ENCODE assay signal across 25 mouse cellular contexts in the genomic region with DNA sequence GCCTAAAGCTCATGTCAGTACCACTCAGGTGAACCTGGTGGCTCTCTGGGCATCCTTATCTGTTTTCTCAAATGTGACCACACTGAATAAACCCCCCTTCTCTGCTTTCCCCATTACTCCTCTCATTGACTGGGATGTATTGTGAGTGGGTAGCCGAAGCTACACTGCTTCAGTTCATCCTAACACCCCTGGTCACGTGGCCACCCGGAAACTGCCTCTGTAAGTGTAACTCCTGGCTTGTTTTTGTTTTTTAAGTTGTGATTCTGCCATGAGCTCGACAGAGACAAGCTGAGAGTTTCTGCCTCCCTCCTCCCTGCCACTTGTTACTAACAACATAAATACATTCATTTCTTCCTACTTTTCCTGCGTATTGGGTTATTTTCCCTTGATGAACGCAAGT.
DNase-seq lines count a peak whose midpoint lies in the region; ATAC-seq and TF ChIP-seq lines count a peak whose summit lies in the region.
"Had no signal": no experiment of that assay in that cellular context is flagged by ENCODE, and none has a peak within 500 bp of the region (broad histone marks: within the 10 kb centered on the region; RNA-seq: fewer than 3 reads in every experiment).

No protein-coding gene starts in this region.

- no peak for ATAC-seq in heart, embryonic 11.5 days (replicated peaks; ENCODE audit: insufficient number of reproducible peaks, low FRiP score, low TSS enrichment)
- no peak for ATAC-seq in hindbrain, postnatal 0 days
- no peak for ATAC-seq in midbrain, embryonic 11.5 days (ENCODE audit: low FRiP score)
- no peak for ATAC-seq in midbrain, embryonic 13.5 days
- ATAC-seq: activated CD4-positive, CD25-positive, alpha-beta regulatory T cell, adult 4 months; forebrain, postnatal 0 days; intestine, embryonic 16.5 days; liver, embryonic 12.5 days had no signal

- H3K27me3 ChIP-seq in heart, embryonic 11.5 days (ENCODE audit: control insufficient read depth, insufficient read depth, low read length) = no peaks in the 10 kb centered on the region
- H3K27me3 ChIP-seq in hindbrain, embryonic 10.5 days (ENCODE audit: insufficient read depth, poor library complexity, severe bottlenecking) = no peaks in the 10 kb centered on the region
- H3K27me3 ChIP-seq in hindbrain, postnatal 0 days (ENCODE audit: insufficient read depth, low read length) = no peaks in the 10 kb centered on the region
- no peaks in the 10 kb centered on the region for H3K27me3 ChIP-seq in midbrain, embryonic 11.5 days (ENCODE audit: control insufficient read depth, insufficient read depth, low read length)
- no peaks in the 10 kb centered on the region for H3K27me3 ChIP-seq in midbrain, embryonic 13.5 days
- H3K27me3 ChIP-seq: embryonic facial prominence, embryonic 15.5 days; hindbrain, embryonic 15.5 days; limb, embryonic 13.5 days; liver, embryonic 12.5 days had no signal

- 0 out of 2 replicates have a peak overlapping the region, but pooled peaks have one; percentile 8 for H3K4me2 ChIP-seq in heart, embryonic 11.5 days
- H3K4me2 ChIP-seq in hindbrain, postnatal 0 days (ENCODE audit: low read depth, low read length) = no peak overlapping the region
- no peak overlapping the region for H3K4me2 ChIP-seq in midbrain, embryonic 11.5 days
- no peak overlapping the region for H3K4me2 ChIP-seq in midbrain, embryonic 13.5 days (replicated peaks)
- H3K4me2 ChIP-seq: embryonic facial prominence, embryonic 15.5 days; hindbrain, embryonic 15.5 days; limb, embryonic 13.5 days; liver, embryonic 12.5 days; lung, embryonic 14.5 days had no signal

- no peak for TF ChIP-seq CTCF in hindbrain, postnatal 0 days (IDR thresholded peaks at IDR 0.05; ENCODE audit: low read depth)

- no peaks in the 10 kb centered on the region for H3K36me3 ChIP-seq in heart, embryonic 11.5 days (ENCODE audit: control insufficient read depth, insufficient read depth, low read length)
- H3K36me3 ChIP-seq in hindbrain, embryonic 10.5 days = no peaks in the 10 kb centered on the region
- no peaks in the 10 kb centered on the region for H3K36me3 ChIP-seq in hindbrain, postnatal 0 days (ENCODE audit: insufficient read depth, low read length)
- no peaks in the 10 kb centered on the region for H3K36me3 ChIP-seq in midbrain, embryonic 11.5 days (ENCODE audit: control insufficient read depth, insufficient read depth, low read length)
- no peaks in the 10 kb centered on the region for H3K36me3 ChIP-seq in midbrain, embryonic 13.5 days
- H3K36me3 ChIP-seq: embryonic facial prominence, embryonic 15.5 days; hindbrain, embryonic 15.5 days; limb, embryonic 13.5 days; liver, embryonic 12.5 days had no signal

- DNase-seq in heart, adult 8-10 months (ENCODE audit: low spot score) = no peak
- DNase-seq in hindbrain, embryonic 10.5 days (ENCODE audit: low spot score) = no peak
- DNase-seq in hindbrain, postnatal 0 days (ENCODE audit: low spot score) = no peak
- DNase-seq in midbrain, embryonic 11.5 days (ENCODE audit: low spot score, missing footprints) = no peak
- no peak for DNase-seq in lung, adult 18-20 months
- no peak for DNase-seq in cerebellum, adult 11-12 months
- DNase-seq: adrenal gland, postnatal 10 days; cerebellum, adult 9-10 months; forebrain, postnatal 0 days; gastrocnemius, postnatal 14 days; kidney, adult 9 months; kidney, postnatal 14 days; layer of hippocampus, postnatal 36 days; lung, embryonic 14.5 days; thymus, adult 18-20 months; thymus, postnatal 36 days had no signal

- H3K4me1 ChIP-seq in heart, embryonic 11.5 days (ENCODE audit: control insufficient read depth, insufficient read depth, low read length) = peaks cover 3% of the 10 kb centered on the region; the same call in 1 of the 2 replicates
- peaks cover 32% of the 10 kb centered on the region for H3K4me1 ChIP-seq in hindbrain, embryonic 10.5 days (replicated peaks)
- H3K4me1 ChIP-seq in hindbrain, postnatal 0 days (ENCODE audit: insufficient read depth, low read length) = no peaks in the 10 kb centered on the region
- H3K4me1 ChIP-seq in midbrain, embryonic 11.5 days (ENCODE audit: control insufficient read depth, insufficient read depth, low read length) = peaks cover 19% of the 10 kb centered on the region
- H3K4me1 ChIP-seq in midbrain, embryonic 13.5 days (replicated peaks) = peaks cover 48% of the 10 kb centered on the region
- H3K4me1 ChIP-seq: limb, embryonic 13.5 days; liver, embryonic 12.5 days had no signal

- H3K9me3 ChIP-seq in heart, embryonic 11.5 days (replicated peaks; ENCODE audit: control insufficient read depth, low read length) = no peaks in the 10 kb centered on the region
- H3K9me3 ChIP-seq in hindbrain, embryonic 10.5 days = no peaks in the 10 kb centered on the region
- no peaks in the 10 kb centered on the region for H3K9me3 ChIP-seq in hindbrain, postnatal 0 days (ENCODE audit: low read length)
- no peaks in the 10 kb centered on the region for H3K9me3 ChIP-seq in midbrain, embryonic 11.5 days (ENCODE audit: control insufficient read depth, low read length)
- H3K9me3 ChIP-seq in midbrain, embryonic 13.5 days = no peaks in the 10 kb centered on the region
- H3K9me3 ChIP-seq: embryonic facial prominence, embryonic 15.5 days; G1E; hindbrain, embryonic 15.5 days; limb, embryonic 13.5 days; liver, embryonic 12.5 days had no signal

- 58% methylated on average over 6 of the region's 6 CpGs for WGBS in heart, embryonic 11.5 days (ENCODE audit: insufficient replicate concordance)
- WGBS in hindbrain, embryonic 10.5 days = 83% methylated on average over 6 of the region's 6 CpGs
- WGBS in hindbrain, postnatal 0 days = 81% methylated on average over 6 of the region's 6 CpGs
- WGBS in midbrain, embryonic 11.5 days = 76% methylated on average over 6 of the region's 6 CpGs
- WGBS in midbrain, embryonic 13.5 days = 82% methylated on average over 6 of the region's 6 CpGs

- H3K4me3 ChIP-seq in heart, embryonic 11.5 days (ENCODE audit: low read depth, low read length) = no peak overlapping the region
- no peak overlapping the region for H3K4me3 ChIP-seq in hindbrain, embryonic 10.5 days
- no peak overlapping the region for H3K4me3 ChIP-seq in hindbrain, postnatal 0 days (ENCODE audit: low read length)
- no peak overlapping the region for H3K4me3 ChIP-seq in midbrain, embryonic 11.5 days (ENCODE audit: low read depth, low read length)
- H3K4me3 ChIP-seq in midbrain, embryonic 13.5 days (replicated peaks) = no peak overlapping the region
- H3K4me3 ChIP-seq: embryonic facial prominence, embryonic 15.5 days; hindbrain, embryonic 15.5 days; limb, embryonic 13.5 days; liver, embryonic 12.5 days had no signal

- no peak overlapping the region for H3K9ac ChIP-seq in heart, embryonic 11.5 days (ENCODE audit: low read depth, low read length)
- H3K9ac ChIP-seq in hindbrain, postnatal 0 days (replicated peaks; ENCODE audit: low read length) = no peak overlapping the region
- no peak overlapping the region for H3K9ac ChIP-seq in midbrain, embryonic 11.5 days (ENCODE audit: low read length)
- H3K9ac ChIP-seq in midbrain, embryonic 13.5 days (replicated peaks) = no peak overlapping the region
- H3K9ac ChIP-seq: embryonic facial prominence, embryonic 15.5 days; forebrain, postnatal 0 days; hindbrain, embryonic 15.5 days; limb, embryonic 13.5 days; liver, embryonic 12.5 days; lung, embryonic 14.5 days had no signal

- no peak overlapping the region for H3K27ac ChIP-seq in heart, embryonic 11.5 days (ENCODE audit: low read depth, low read length)
- peak overlapping the region; percentile 87 for H3K27ac ChIP-seq in hindbrain, embryonic 10.5 days
- no peak overlapping the region for H3K27ac ChIP-seq in hindbrain, postnatal 0 days
- H3K27ac ChIP-seq in midbrain, embryonic 11.5 days (ENCODE audit: low read depth, low read length) = peak overlapping the region; percentile 1; the same call in 1 of the 2 replicates
- no peak overlapping the region for H3K27ac ChIP-seq in midbrain, embryonic 13.5 days
- H3K27ac ChIP-seq: embryonic facial prominence, embryonic 15.5 days; limb, embryonic 13.5 days; liver, embryonic 12.5 days had no signal

Comparison
In these comparisons a context has a peak if more than half of its experiments do, and no peak if none do; other contexts are left out.
1. H3K27ac ChIP-seq: peak in hindbrain, embryonic 10.5 days (single experiment) and midbrain, embryonic 11.5 days (single experiment); none in heart, embryonic 11.5 days (single experiment), hindbrain, postnatal 0 days (single experiment) and midbrain, embryonic 13.5 days (single experiment).